Mouse (Mus musculus): ENCODE measurements at regions not wholly inside any gene's neighbourhood (a gene's known extent, or its start where the extent isn't known, plus 50 kb on each side); places are given as distances from the start of the nearest gene placed in this dataset.
"Not testable (repeated sequence)": the region's sequence is repeated elsewhere in the genome, so short reads cannot be mapped to it uniquely, and the experiment has no call there.

GRCm38 (mm10) chrX:94857501-94857900 lies 133.1 kb downstream of the Zxdb start:
- Histone ChIP-seq H3K9ac (ENCODE audit: low read depth, low read length) (no peak overlapping the region), H3K27me3 (replicated peaks; ENCODE audit: control insufficient read depth, insufficient read depth, low read length) (no peaks in the 10 kb centered on the region), H3K36me3 (ENCODE audit: control insufficient read depth, insufficient read depth, low read length) (no peaks in the 10 kb centered on the region), H3K4me1 (ENCODE audit: control insufficient read depth, insufficient read depth, low read length) (no peaks in the 10 kb centered on the region), H3K4me2 (ENCODE audit: low read depth, low read length) (no peak overlapping the region), H3K27ac (ENCODE audit: low read length) (no peak overlapping the region), H3K9me3 (ENCODE audit: control insufficient read depth, low read length) (no peaks in the 10 kb centered on the region), H3K4me3 (ENCODE audit: low read length) (no peak overlapping the region)
- WGBS = 58% methylated on average over 1 of the region's 1 CpGs
- ATAC-seq = no peak

- Histone ChIP-seq H3K4me3 (ENCODE audit: low read length) (no peak overlapping the region), H3K9me3 (ENCODE audit: control insufficient read depth, low read length) (no peaks in the 10 kb centered on the region), H3K4me1 (ENCODE audit: control insufficient read depth, insufficient read depth, low read length) (no peaks in the 10 kb centered on the region), H3K9ac (ENCODE audit: low read depth, low read length) (no peak overlapping the region), H3K36me3 (ENCODE audit: control insufficient read depth, insufficient read depth, low read length) (no peaks in the 10 kb centered on the region), H3K27ac (ENCODE audit: low read length) (no peak overlapping the region), H3K4me2 (ENCODE audit: low read depth, low read length) (no peak overlapping the region), H3K27me3 (replicated peaks; ENCODE audit: control insufficient read depth, insufficient read depth, low read length) (no peaks in the 10 kb centered on the region)
- ATAC-seq = no peak
- 69% methylated on average over 4 of the region's 4 CpGs for WGBS
These were observed 133.6 kb downstream of the Zxdb start for GRCm38 (mm10) chrX:94857954-94858353.

- peak; percentile 56 for ATAC-seq
These were observed 138.8 kb downstream of the Zxdb start for GRCm38 (mm10) chrX:94863123-94863522.

GRCm38 (mm10) chrX:94865531-94866502 lies 141.4 kb downstream of the Zxdb start:
- Histone ChIP-seq H3K4me3 (ENCODE audit: low read length) (peak overlapping the region; percentile 40), H3K27ac (ENCODE audit: low read length) (no peak overlapping the region), H3K9ac (ENCODE audit: low read depth, low read length) (peak overlapping the region; percentile 49), H3K4me2 (ENCODE audit: low read depth, low read length) (peak overlapping the region; percentile 56), H3K4me1 (ENCODE audit: control insufficient read depth, insufficient read depth, low read length) (no peaks in the 10 kb centered on the region), H3K27me3 (replicated peaks; ENCODE audit: control insufficient read depth, insufficient read depth, low read length) (no peaks in the 10 kb centered on the region), H3K36me3 (ENCODE audit: control insufficient read depth, insufficient read depth, low read length) (no peaks in the 10 kb centered on the region), H3K9me3 (ENCODE audit: control insufficient read depth, low read length) (no peaks in the 10 kb centered on the region)
- 11% methylated on average over 17 of the region's 18 CpGs for WGBS
- peak; percentile 99 for ATAC-seq

More at GRCm38 (mm10) chrX:94863123-94863522, 138.8 kb downstream of the Zxdb start:
- Histone ChIP-seq H3K9me3 (ENCODE audit: control insufficient read depth, low read length) (no peaks in the 10 kb centered on the region), H3K4me1 (ENCODE audit: control insufficient read depth, insufficient read depth, low read length) (no peaks in the 10 kb centered on the region), H3K36me3 (ENCODE audit: control insufficient read depth, insufficient read depth, low read length) (no peaks in the 10 kb centered on the region), H3K27me3 (replicated peaks; ENCODE audit: control insufficient read depth, insufficient read depth, low read length) (no peaks in the 10 kb centered on the region), H3K4me3 (ENCODE audit: low read length) (no peak overlapping the region), H3K9ac (ENCODE audit: low read depth, low read length) (no peak overlapping the region), H3K27ac (ENCODE audit: low read length) (no peak overlapping the region), H3K4me2 (ENCODE audit: low read depth, low read length) (no peak overlapping the region)
- WGBS = 58% methylated on average over 1 of the region's 1 CpGs

- not testable (repeated sequence) for H3K9me3 ChIP-seq (ENCODE audit: control insufficient read depth, low read length); H3K27ac ChIP-seq (ENCODE audit: low read length); H3K4me1 ChIP-seq (ENCODE audit: control insufficient read depth, insufficient read depth, low read length); H3K4me2 ChIP-seq (ENCODE audit: low read depth, low read length); ATAC-seq; H3K36me3 ChIP-seq (ENCODE audit: control insufficient read depth, insufficient read depth, low read length); H3K4me3 ChIP-seq (ENCODE audit: low read length); H3K9ac ChIP-seq (ENCODE audit: low read depth, low read length); H3K27me3 ChIP-seq (replicated peaks; ENCODE audit: control insufficient read depth, insufficient read depth, low read length)
- WGBS = 97% methylated on average over 2 of the region's 2 CpGs
These were observed 142.9 kb downstream of the Spin4 start for GRCm38 (mm10) chrX:94883547-94883946.

Data from intestine, embryonic 16.5 days (tissue).